Mouse (Mus musculus) small intestine, adult 2 months (tissue): Measurements from ENCODE around the gene Cers3. TPM values are rescaled to one million over a fixed set of nuclear protein-coding genes. Genes with fewer than 3 reads are reported as not detected.

Experiments used
- H3K27ac ChIP-seq: fragments of 200-500 bp; 2 replicates; pipeline ENCODE4 v1.5.1; 2012; ENCODE audit warnings: low read depth, low read length, control low read depth, inconsistent platforms; ENCODE audit not compliant: insufficient read depth
- H3K27me3 ChIP-seq: fragments of 200-500 bp; 2 replicates; pipeline ENCODE4 v1.6.1; 2012; ENCODE audit warnings: mild to moderate bottlenecking, moderate library complexity, low read length, inconsistent platforms; ENCODE audit not compliant: control insufficient read depth, insufficient read depth
- H3K36me3 ChIP-seq: fragments of 200-500 bp; 2 replicates; pipeline ENCODE4 v1.6.1; 2012; ENCODE audit warnings: mild to moderate bottlenecking, low read length, control low read depth, inconsistent platforms; ENCODE audit not compliant: control insufficient read depth, insufficient read depth
- H3K4me1 ChIP-seq: fragments of 200-500 bp; 2 replicates; pipeline ENCODE4 v1.6.1; 2012; ENCODE audit warnings: low read length, inconsistent platforms, mixed read lengths; ENCODE audit not compliant: control insufficient read depth, insufficient read depth, insufficient read length
- H3K4me3 ChIP-seq: fragments of 200-500 bp; 2 replicates; pipeline ENCODE4 v1.5.1; 2012; ENCODE audit warnings: low read depth, mild to moderate bottlenecking, control low read depth, inconsistent platforms, low read length, moderate library complexity
- CTCF ChIP-seq: fragments of 200-500 bp; IDR thresholded peaks from 2 replicates; pipeline ENCODE4 v1.5.1; 2012; ENCODE audit warnings: low read depth, mild to moderate bottlenecking, control low read depth, inconsistent platforms, low read length, moderate library complexity, mixed read lengths; ENCODE audit not compliant: insufficient replicate concordance, insufficient read length; ENCODE audit errors: extremely low read depth
- POLR2A ChIP-seq: fragments of 200-500 bp; IDR thresholded peaks from 2 replicates; pipeline ENCODE4 v1.6.1; 2012; ENCODE audit warnings: low read depth, mild to moderate bottlenecking, control low read depth, inconsistent platforms, low read length, moderate library complexity
- WGBS: fragments of 180-500 bp; shearing (Covaris S2); methylation state at CpG from one replicate; pipeline ENCODE4 v1.1.7; 2018; 5-methylcytosine and 5-hydroxymethylcytosine counted together
- polyA plus RNA-seq: library from polyadenylated mRNA; depleted of rRNA; stranded (reverse); fragments of >200 nt; gene quantifications from 2 replicates; pipeline ENCODE4 v1.2.3, GENCODE M21; 2012

Cers3 gene
- polyA plus RNA-seq, 1 experiment: not detected

DNA sequence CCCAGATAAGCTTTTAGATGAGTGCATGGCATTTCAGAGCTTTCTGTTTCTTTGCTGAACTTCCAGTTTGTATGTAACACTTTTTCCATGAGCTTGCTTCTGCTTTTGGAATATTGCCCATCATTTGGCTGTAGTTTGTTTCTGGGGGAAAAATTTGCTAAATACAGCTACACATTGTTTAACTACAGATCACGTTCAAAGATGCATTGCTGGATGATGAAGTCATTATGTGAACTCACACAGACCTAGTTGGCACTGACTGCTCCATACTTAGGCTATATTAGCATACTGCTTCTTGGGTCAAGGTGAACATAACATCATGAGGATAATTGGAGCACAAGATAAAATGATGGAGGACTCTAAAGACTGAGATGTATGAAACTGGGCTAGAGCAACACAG, 53.6 kb downstream of the Cers3 start:
- no peak overlapping the region for H3K4me3 ChIP-seq

DNA sequence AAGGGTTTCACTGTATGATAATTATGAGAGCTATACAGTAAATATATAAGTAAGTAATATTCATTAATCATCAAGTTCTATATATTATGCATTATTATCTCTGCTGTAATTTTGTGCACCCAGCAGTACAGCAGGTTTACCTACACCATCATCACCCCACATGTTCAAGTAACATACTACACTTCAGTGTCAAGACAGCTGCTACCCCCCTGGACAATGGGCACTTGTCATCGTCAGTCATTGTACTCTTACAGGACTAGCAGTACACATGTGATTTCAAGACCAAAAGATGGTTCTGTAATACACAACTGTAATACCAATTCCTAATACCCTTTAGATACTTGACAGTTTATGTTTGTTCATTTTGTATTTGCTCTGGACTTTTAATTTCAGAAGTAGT, 54.0 kb downstream of the Cers3 start:
- TF ChIP-seq POLR2A: no peak
- TF ChIP-seq CTCF: no peak
- Histone ChIP-seq H3K36me3 (no peaks in the 10 kb centered on the region), H3K4me1 (no peaks in the 10 kb centered on the region), H3K27ac (no peak overlapping the region), H3K27me3 (no peaks in the 10 kb centered on the region), H3K4me3 (no peak overlapping the region)
- 77% methylated on average over 1 of the region's 1 CpGs for WGBS

More for the DNA sequence above, 53.6 kb downstream of the Cers3 start:
- H3K36me3 ChIP-seq: no peaks in the 10 kb centered on the region
- no peaks in the 10 kb centered on the region for H3K27me3 ChIP-seq
- no peak overlapping the region for H3K27ac ChIP-seq
- no peaks in the 10 kb centered on the region for H3K4me1 ChIP-seq
- WGBS: 49% methylated on average over 1 of the region's 1 CpGs
- TF ChIP-seq CTCF: no peak
- TF ChIP-seq POLR2A: no peak

DNA sequence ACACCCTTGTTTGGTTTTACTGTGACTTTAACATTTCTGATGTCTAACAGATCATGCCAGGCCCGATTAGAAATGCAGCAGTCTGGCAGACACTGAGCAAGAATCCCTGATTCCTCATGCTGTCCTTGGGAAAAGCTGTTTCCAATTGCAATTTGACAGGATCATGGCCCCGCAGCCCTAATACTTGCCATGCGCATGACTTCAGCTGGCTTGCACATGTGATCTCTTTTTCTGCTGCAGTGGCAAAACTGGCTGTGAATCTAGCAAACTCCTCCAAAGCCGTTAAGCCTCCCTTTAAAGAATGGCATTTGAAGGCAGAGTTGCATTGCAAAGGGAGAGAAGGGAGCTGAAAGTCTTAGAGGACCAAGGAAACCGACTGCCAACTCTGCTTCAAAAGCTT, 55.5 kb downstream of the Cers3 start:
- no peak overlapping the region for H3K4me3 ChIP-seq
- H3K27ac ChIP-seq: no peak overlapping the region
- H3K36me3 ChIP-seq: no peaks in the 10 kb centered on the region
- no peaks in the 10 kb centered on the region for H3K4me1 ChIP-seq
- no peak for TF ChIP-seq CTCF
- TF ChIP-seq POLR2A: no peak
- no peaks in the 10 kb centered on the region for H3K27me3 ChIP-seq
- WGBS: 80% methylated on average over 5 of the region's 5 CpGs

DNA sequence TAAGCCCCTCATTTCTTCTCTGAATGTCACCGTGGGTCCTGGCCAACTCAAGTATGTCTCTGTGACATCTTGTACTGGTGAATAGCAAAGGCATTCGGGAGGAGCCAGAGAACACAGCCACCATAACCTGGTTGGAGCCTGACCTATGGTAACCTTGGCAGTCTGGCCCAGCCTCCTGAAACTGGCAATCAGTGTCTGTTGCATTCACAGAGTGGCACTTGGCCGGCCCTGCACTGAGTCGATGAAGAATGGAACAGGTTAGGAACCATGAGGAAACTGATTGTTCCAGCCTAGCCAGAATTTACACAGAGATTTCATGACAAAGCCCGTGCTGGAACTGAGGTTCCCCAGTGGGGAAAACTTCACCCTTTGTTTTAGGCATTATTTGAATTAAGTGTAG, 57.5 kb downstream of the Cers3 start:
- Histone ChIP-seq H3K27ac (no peak overlapping the region), H3K4me1 (no peaks in the 10 kb centered on the region), H3K27me3 (no peaks in the 10 kb centered on the region), H3K4me3 (no peak overlapping the region), H3K36me3 (no peaks in the 10 kb centered on the region)
- TF ChIP-seq POLR2A (no peak), CTCF (no peak)
- WGBS: 60% methylated on average over 5 of the region's 5 CpGs

DNA sequence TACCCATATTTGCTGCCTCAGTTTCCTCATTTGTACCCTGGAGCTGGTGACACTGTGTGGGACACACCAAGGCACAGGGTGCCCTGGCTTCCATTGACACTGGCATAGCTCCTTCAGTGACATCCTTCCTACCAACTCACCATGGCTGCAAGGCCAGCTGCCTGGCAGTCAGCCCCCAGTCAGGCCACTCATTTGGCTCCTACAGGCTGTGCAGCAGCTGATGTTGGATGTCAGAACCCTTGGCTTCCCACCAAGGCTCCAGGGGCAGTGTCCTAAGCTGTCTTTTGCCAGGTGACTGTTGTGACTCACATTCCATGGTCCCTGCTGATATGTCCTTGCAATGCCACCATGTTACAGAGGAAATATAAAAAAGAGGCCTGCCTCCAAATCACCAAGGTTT, 58.5 kb downstream of the Cers3 start:
- no peaks in the 10 kb centered on the region for H3K27me3 ChIP-seq
- TF ChIP-seq CTCF (no peak), POLR2A (no peak)
- H3K4me1 ChIP-seq: no peaks in the 10 kb centered on the region
- no peaks in the 10 kb centered on the region for H3K36me3 ChIP-seq
- no peak overlapping the region for H3K4me3 ChIP-seq
- no peak overlapping the region for H3K27ac ChIP-seq

DNA sequence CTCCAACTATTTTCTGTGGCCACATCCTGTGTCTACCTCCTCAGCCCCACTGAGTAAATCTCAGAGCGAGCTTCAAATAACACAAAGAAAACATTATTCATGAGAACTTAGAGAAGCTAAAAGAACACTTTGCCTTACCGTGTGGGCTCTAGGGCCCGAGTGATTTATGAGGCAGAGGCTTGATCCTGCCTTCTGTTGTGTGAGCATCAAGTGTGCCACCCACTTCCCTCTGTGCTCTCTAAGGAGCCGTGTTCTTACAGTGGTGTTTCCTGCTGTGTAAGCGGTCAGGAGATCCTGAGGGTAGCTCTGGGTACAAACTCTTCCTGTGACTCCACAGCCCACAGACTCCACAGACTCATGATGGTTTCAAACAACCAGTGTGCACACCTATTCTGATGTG, 60.5 kb downstream of the Cers3 start:
- Histone ChIP-seq H3K36me3 (no peaks in the 10 kb centered on the region), H3K4me1 (no peaks in the 10 kb centered on the region), H3K27ac (no peak overlapping the region), H3K27me3 (no peaks in the 10 kb centered on the region), H3K4me3 (no peak overlapping the region)
- TF ChIP-seq POLR2A: no peak
- TF ChIP-seq CTCF: no peak
- 51% methylated on average over 5 of the region's 5 CpGs for WGBS

DNA sequence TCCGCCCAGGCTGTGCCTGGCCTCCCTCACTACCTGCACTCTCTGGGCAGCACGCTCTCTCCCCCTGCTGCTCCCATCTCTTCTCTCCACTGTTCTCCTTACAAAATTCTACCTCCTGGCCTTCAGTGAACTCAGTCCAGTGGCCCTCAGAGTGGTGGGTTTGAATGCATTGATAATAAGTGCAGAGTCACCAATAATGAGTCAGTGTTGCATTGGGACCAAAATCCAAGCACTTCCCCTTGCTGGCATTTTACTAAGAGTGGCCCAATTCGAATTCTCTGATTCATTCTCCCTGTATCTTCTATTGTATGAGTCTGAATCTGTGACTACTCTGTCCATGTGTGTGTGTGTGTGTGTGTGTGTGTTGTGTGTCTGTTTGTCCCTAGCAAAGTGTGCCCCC, 63.5 kb downstream of the Cers3 start:
- WGBS: 74% methylated on average over 3 of the region's 3 CpGs
- Histone ChIP-seq H3K36me3 (no peaks in the 10 kb centered on the region), H3K4me1 (no peaks in the 10 kb centered on the region), H3K27ac (no peak overlapping the region), H3K4me3 (no peak overlapping the region), H3K27me3 (no peaks in the 10 kb centered on the region)
- no peak for TF ChIP-seq POLR2A

DNA sequence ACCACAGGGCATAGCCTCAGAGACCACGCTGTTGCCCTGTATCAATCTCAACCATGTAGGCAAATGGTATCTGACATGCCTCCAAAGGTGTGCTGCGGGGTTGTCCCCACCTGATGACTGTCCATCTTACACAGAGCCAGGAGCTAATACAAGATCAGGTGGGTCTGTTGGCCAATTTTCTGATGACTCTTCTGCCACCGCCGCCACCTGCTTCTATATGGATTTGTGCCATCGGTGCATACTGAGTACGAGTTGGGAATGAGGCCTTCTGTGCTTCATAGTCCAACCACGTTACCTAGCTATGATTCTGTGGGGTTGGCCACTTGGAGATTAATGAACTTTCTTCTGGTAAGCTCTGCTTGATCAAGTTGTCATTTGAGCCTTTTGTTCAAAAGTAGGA, 67.1 kb downstream of the Cers3 start:
- no peaks in the 10 kb centered on the region for H3K27me3 ChIP-seq
- no peak overlapping the region for H3K4me3 ChIP-seq
- WGBS: 95% methylated on average over 7 of the region's 7 CpGs
- H3K27ac ChIP-seq: no peak overlapping the region
- H3K4me1 ChIP-seq: no peaks in the 10 kb centered on the region
- no peaks in the 10 kb centered on the region for H3K36me3 ChIP-seq
- TF ChIP-seq POLR2A (no peak), CTCF (no peak)
